Mouse (Mus musculus) layer of hippocampus, adult 9-11 months (tissue): ENCODE measurements around the gene Tom1l2.

ENCODE experiments used
- DNase-seq: peaks from one replicate; pipeline ENCODE4 v3.0.0; 2022

Gene Tom1l2

DNA sequence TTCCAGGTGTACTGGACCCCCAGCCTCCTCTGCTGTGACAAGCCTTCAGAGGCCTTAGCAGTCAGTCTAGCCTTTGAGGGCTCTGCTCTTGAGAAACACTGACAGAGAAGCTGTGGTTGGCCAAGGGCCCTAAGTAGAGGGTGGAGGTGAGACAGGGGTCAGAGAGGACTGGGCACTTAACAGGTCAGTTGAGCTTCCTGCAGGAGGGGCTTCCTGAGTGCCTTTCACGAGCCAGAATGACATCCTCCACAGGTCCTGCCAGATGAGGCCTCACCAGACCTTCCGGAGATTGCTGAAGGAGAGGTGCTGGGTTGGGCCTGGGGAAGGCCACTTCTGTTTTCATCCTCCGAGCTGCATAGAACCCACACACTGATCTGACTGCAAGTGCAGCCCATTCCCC, 124.2 kb downstream of the Tom1l2 start:
- no peak for DNase-seq

GRCm38 (mm10) chr11:60225874-60226273, 126.8 kb downstream of the Tom1l2 start:
- DNase-seq, result no peak

DNA sequence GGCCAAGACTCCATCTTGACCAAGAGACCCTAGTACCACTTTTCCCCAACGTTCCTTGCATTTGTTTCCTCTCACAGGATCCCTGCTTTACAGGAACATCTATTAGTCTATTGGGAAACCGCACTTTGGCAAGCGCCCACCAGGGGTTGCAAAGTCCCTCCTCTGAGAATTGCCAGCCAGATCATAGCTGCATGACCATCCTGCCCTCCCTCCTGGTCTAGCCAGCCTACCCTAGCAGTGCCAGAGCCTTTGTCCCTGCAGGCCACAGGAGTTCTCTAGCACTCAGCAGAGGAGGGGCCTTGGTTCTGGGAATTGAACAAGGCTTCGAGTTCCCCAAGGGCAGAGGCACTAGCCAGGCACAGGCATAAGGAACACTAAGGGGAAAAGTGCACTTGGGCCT, 128.0 kb downstream of the Tom1l2 start:
- no peak for DNase-seq

- DNase-seq, result peak; percentile 83
Measured at GRCm38 (mm10) chr11:60222469-60223236, 130.1 kb downstream of the Tom1l2 start, which contains the start of gene Srebf1. Gene Srebf1 (minus strand): TSS chr11:60222581.

DNA sequence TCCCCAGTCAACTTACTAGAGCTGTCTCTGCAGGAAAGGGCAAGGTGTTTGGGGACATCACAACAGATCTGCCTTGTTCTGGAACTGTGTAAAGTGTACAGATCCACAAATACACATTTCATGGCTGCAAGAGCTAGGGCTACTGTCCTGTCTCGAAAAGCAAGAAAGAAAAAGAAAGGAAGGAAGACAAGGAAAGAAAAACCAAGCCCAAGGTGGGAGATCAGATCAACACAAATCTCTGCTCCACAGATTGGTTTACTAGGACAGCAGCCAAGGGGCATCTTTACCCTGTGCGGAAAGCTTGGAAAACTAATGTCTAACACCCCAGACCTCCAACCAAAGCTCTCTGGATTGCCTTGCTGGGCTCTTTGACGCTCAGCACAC, 130.6 kb downstream of the Tom1l2 start:
- no peak for DNase-seq

DNA sequence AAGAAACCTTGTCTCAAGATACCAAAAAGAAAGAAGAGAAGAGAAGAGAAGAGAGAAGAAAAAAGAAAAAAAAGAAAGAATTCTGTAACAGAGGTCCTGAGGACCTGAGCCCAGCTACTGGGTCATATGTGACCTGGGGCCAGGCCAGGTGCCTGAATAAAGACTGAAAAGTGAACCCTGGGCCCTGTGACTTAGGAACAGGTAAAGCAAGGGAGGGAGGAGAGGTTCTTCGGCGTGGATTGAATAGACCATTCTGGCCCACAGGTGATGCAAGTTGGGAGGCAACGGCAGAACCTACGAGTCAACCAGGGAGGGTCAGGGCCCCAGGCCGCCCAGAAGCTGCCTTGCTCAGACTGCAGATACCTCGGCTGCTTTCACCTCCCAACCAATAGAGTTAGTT, 131.3 kb downstream of the Tom1l2 start:
- no peak for DNase-seq

DNA sequence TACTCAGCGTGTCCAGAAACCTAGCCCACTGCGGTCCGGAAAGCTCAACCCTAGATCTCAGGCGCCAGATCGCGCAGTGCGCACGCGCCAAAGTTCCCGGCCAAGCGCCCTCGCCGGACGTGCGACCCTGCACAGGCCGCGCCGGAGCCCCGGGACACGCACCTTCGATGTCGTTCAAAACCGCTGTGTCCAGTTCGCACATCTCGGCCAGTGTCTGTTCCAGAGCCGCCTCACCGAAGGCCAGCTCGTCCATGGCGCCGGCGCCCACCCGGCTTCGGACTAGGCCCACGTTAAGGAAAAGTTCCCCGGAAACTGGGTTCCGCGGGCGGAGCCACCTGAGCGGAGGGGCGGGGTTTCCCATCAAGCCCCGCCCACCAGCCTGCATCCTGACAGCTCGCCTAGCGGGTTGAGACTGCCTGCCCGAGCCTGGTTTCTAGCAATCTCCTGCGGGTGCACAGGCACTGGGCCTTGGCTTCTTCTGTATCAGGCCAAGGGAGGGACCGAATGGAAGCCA, 132.4 kb downstream of the Tom1l2 start:
- peak; percentile 90 for DNase-seq

DNA sequence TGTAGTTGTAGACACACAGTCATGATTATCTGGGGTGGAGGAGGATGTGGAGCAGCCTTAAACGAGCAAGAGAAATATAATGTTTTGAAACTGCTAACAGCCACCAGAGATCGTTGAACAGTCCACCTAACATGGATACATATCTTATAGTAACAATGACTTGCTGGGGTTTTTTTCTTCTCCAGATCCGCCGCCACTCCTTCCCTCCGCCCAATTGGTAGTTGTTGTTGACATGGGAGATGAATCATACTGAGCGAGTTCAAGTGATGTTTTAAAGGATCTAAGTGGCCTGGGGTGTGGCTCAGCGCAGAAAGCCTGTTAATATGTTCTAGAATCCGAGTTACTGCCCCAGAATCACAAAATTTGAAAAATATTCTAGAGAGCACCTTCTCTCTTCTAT, 133.1 kb downstream of the Tom1l2 start:
- DNase-seq, result no peak

DNA sequence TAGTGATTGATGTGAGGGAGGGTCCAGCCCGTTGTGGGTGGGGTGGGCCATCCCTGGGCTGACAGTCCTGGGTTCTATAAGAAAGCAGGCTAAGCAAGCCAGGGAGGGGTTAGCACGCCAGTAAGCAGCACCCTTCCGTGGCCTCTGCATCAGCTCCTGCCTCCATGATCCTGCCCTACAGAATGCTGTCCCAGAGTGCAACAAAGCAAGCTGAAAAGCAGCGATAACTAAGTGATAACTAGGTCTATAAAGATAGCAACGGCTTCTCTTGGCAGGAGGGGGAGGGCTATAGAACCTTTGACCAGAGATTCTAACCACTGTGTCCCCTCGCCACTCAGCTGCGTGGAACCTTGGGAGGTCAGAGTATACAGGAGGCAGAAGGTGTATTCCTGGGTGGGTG, 135.2 kb downstream of the Tom1l2 start:
- DNase-seq, result no peak

GRCm38 (mm10) chr11:60216671-60217070, 136.0 kb downstream of the Tom1l2 start:
- no peak for DNase-seq

DNA sequence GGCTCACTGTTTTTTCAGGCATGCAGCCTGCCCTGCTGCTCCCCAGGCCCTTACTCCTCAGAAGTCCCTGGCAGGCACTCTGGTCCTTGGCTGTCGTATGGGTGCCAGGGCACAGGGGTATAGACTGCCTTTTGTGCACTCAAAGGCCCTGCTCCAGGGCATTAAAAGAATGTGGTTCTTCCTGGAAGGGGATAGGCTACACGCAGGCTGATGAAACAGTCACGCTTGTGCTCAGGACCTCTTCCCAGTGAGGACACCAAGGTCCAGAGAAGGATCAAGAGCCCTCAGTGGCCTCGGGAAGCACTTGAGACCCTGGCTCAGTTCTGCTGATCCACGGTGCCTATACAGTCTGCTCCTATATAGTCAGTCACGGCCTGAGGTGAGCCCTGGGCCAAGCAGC, 139.4 kb downstream of the Tom1l2 start:
- no peak for DNase-seq

DNA sequence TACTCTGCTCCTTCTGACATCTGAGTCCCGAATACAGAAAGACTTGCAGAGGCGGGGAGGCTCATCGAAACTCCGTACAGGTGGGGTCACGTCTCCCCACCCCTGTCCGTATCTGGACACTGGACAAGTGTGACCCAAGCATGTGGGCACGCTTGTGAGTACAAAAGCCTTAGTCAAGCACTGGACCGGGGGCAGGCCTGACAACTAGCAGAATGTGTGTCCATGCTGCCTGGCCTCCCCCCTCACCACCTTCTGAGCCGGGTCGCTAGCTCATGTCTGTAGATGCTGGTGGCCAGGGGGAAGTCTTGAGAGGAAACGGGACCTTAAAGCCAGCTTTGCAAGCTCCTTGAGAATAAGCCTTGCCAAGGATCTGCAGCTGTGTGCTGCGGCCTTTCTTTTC, 140.9 kb downstream of the Tom1l2 start:
- DNase-seq, result no peak

- no peak for DNase-seq
Measured at GRCm38 (mm10) chr11:60211152-60211551, 141.6 kb downstream of the Tom1l2 start.

DNA sequence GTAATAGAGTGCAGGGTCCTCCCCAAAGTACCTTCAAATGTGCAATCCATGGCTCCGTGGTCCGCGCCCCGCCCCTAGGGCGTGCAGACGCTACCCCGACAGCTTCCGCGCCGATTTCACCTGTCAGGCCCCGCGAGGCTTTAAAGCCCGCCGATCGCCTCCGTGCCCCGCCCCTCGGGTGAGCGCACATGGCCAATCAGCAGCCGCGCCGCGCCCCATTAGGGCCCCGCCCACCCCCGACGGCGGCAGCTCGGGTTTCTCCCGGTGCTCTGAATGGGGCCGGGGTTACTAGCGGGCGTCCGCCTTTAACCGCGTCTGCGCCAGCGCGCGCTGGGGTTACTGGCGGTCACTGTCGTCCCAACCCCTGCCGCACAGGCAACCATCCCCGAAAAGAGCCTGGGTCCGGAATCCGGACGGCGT, 142.4 kb downstream of the Tom1l2 start:
- peak; percentile 95 for DNase-seq

- no peak for DNase-seq
Measured at GRCm38 (mm10) chr11:60209933-60210249, 142.8 kb downstream of the Tom1l2 start.

- peak; percentile 90 for DNase-seq
Measured at GRCm38 (mm10) chr11:60209217-60209932, 143.3 kb downstream of the Tom1l2 start.

DNA sequence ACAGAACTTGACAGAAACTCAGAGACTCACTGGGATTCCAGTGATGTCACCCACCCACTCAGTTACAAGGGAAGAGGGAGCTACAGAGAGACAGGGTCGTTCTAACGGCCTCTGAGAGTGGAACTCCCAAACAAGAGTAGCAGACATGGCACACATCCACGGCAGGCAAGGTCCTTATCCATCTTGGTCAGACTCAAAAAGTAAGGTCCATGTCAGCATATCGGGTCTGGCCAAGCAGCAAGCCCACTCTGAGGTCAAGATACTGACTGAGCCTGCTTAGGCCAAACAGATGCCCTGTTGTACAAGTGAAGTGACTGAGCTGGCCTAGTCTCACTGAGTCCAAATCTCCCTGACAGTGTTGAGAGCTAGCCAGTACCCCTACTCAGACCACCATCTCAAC, 144.0 kb downstream of the Tom1l2 start:
- DNase-seq, result no peak

GRCm38 (mm10) chr11:60208201-60208600, 144.5 kb downstream of the Tom1l2 start:
- no peak for DNase-seq

DNA sequence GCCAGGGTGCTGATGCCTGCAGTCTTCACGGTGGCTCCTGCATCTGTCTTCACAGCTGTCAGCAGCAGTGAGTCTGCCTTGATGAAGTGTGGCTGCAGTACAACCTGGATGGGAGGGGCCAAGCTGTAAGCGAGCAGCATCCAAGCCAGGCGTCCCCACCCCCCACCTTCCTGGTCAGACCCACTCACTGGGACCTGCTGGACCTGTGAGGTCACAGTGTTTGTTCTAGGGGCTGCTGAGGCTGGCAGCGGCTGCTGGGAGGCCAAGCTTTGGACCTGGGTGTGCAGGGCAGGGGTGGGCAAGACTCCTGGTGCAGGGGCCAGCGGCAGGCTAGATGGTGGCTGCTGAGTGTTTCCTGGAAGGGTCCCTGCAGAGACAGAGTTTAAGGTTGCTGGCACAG, 146.5 kb downstream of the Tom1l2 start:
- no peak for DNase-seq

DNA sequence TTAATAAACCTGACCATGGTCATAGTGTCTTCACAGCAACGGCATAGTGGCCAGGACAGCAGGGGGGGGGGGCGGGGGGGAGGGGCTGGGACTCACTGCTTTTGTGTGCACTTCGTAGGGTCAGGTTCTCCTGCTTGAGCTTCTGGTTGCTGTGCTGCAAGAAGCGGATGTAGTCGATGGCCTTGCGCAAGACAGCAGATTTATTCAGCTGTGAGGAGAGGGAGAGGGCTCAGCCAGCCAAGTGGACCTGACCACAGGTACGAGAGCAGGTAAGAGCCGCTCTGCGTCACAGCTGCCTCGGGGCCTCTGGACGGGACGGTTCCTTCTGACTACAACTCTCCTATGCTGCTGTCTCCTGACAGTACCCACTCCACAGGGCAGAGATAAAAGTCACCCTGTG, 147.7 kb downstream of the Tom1l2 start:
- DNase-seq, result no peak

- no peak for DNase-seq
Measured at GRCm38 (mm10) chr11:60202710-60203638, 149.7 kb downstream of the Tom1l2 start.

- DNase-seq, result no peak
Measured at GRCm38 (mm10) chr11:60200384-60200783, 152.3 kb downstream of the Tom1l2 start.

DNA sequence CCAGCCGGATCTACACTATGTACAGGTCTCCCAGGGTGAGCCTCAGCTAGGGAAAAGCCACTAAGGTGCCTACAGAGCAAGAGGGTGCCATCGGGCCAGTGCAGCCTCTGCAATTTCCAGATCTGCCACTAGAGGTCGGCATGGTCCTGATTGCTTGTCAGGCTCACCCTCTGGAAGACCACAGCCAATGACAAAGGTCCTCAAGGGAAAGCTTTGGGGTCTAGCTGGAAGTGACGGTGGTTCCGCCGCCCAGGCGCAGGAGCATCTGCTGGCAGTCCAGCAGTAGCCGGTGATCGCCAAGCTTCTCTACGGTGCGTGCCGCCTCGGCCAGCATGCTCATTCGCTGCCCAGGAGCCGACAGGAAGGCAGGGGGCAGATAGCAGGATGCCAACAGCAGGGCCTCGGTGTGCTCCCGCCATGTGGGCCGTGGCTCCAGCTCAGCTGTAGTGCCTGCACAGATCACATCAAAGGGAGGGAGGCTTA, 153.0 kb downstream of the Tom1l2 start:
- peak; percentile 89 for DNase-seq
